Mouse (Mus musculus) MN1 (cell line): ENCODE data around the gene Barx2.

Source experiments
- DNase-seq: peaks from one replicate; pipeline ENCODE4 v3.0.0-alpha.2; 2016; ENCODE audit warnings: low spot score

The Barx2 gene

DNA sequence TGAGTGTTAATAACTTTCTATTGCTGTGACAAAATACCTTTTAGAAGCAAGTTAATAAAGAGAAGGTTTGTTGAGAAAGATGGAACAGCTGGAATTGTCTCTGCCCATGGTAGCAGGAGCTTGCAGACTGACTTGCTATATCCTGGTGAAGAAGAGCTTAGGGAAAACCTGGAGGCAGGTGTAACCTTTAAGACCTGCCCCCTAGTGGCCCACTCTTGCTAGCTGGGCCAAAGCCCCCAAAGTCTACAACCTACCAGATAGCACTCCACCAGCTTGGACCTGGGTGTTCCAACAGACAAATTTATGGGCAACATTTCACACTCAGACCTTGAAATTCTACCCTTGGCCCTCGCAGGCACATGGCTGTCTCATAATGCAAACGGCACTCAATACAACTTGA lies 104.5 kb downstream of the Barx2 start:
- no peak for DNase-seq

DNA sequence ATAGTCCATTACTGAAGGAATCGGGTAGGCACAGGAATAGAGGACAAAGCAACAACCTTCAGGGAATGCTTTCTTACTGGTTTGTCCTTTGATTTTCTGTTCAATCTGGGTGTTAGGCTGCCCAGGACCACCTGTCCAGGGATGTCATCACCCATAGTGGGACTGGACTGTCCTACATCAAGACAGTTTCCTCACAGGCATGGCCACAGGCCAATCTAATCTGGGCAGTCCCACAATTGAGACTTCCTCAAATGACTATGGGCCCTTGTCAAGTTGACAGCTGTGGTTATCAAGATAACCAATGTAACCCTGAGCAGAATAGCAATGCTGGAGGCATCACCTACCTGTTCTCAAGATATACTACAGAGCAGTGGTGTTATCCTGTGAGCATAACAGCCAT lies 110.6 kb downstream of the Barx2 start:
- no peak for DNase-seq
